Mouse (Mus musculus): ENCODE measurements around the gene Bzw1. TPM values are rescaled to one million over a fixed set of nuclear protein-coding genes. Genes with fewer than 3 reads are reported as not detected.

Bzw1 gene
- total and polyA plus RNA-seq, 2 experiments = 16.1 to 103 TPM

- H3K27ac ChIP-seq (replicated peaks; ENCODE audit: insufficient read depth, low read depth, low read length) = peak overlapping the region; percentile 82
- no peaks in the 10 kb centered on the region for H3K27me3 ChIP-seq (ENCODE audit: control insufficient read depth, insufficient read depth, low read length)
- peak; percentile 97 for DNase-seq (ENCODE audit: extremely low read depth, low read depth, low spot score)
- peak overlapping the region; percentile 45; the same call in 1 of the 2 replicates for H3K9ac ChIP-seq (ENCODE audit: low read depth, low read length)
- H3K79me2 ChIP-seq (ENCODE audit: control insufficient read depth, insufficient read depth, low read length) = no peaks in the 10 kb centered on the region
- H3K4me3 ChIP-seq (ENCODE audit: insufficient read depth, low read depth, low read length) = no peak overlapping the region
- H3K36me3 ChIP-seq (ENCODE audit: control insufficient read depth, insufficient read depth, low read length) = no peaks in the 10 kb centered on the region
- H3K4me1 ChIP-seq (ENCODE audit: control insufficient read depth, insufficient read depth, low read length) = peaks cover 5% of the 10 kb centered on the region; the same call in 1 of the 2 replicates
- WGBS = 15% methylated on average over 4 of the region's 4 CpGs
- TF ChIP-seq POLR2A (IDR thresholded peaks at IDR 0.05; ENCODE audit: extremely low read depth, insufficient read depth, low read length) (no peak), CTCF (IDR thresholded peaks at IDR 0.05; ENCODE audit: low read depth, low read length) (no peak)
Observed at GRCm38 (mm10) chr1:58353238-58353893, 39.3 kb upstream of the Bzw1 start.

- Histone ChIP-seq H3K4me3 (ENCODE audit: insufficient read depth, low read depth, low read length) (no peak overlapping the region), H3K36me3 (ENCODE audit: control insufficient read depth, insufficient read depth, low read length) (no peaks in the 10 kb centered on the region), H3K79me2 (ENCODE audit: control insufficient read depth, insufficient read depth, low read length) (no peaks in the 10 kb centered on the region), H3K9ac (ENCODE audit: low read depth, low read length) (no peak overlapping the region), H3K4me1 (ENCODE audit: control insufficient read depth, insufficient read depth, low read length) (peaks cover under 1% of the 10 kb centered on the region; the same call in 1 of the 2 replicates), H3K27me3 (ENCODE audit: control insufficient read depth, insufficient read depth, low read length) (no peaks in the 10 kb centered on the region), H3K27ac (replicated peaks; ENCODE audit: insufficient read depth, low read depth, low read length) (no peak overlapping the region)
- WGBS = 88% methylated on average over 19 of the region's 19 CpGs
- no peak for TF ChIP-seq POLR2A (IDR thresholded peaks at IDR 0.05; ENCODE audit: extremely low read depth, insufficient read depth, low read length)
- no peak for TF ChIP-seq CTCF (IDR thresholded peaks at IDR 0.05; ENCODE audit: low read depth, low read length)
- DNase-seq (ENCODE audit: extremely low read depth, low read depth, low spot score) = no peak
Observed at GRCm38 (mm10) chr1:58358958-58359901, 33.5 kb upstream of the Bzw1 start.

- no peak for TF ChIP-seq POLR2A (IDR thresholded peaks at IDR 0.05; ENCODE audit: extremely low read depth, insufficient read depth, low read length)
- TF ChIP-seq CTCF (IDR thresholded peaks at IDR 0.05; ENCODE audit: low read depth, low read length) = no peak
- no peaks in the 10 kb centered on the region for H3K79me2 ChIP-seq (ENCODE audit: control insufficient read depth, insufficient read depth, low read length)
- no peak overlapping the region for H3K27ac ChIP-seq (replicated peaks; ENCODE audit: insufficient read depth, low read depth, low read length)
- no peaks in the 10 kb centered on the region for H3K4me1 ChIP-seq (ENCODE audit: control insufficient read depth, insufficient read depth, low read length)
- H3K9ac ChIP-seq (ENCODE audit: low read depth, low read length) = no peak overlapping the region
- H3K4me3 ChIP-seq (ENCODE audit: insufficient read depth, low read depth, low read length) = no peak overlapping the region
- no peaks in the 10 kb centered on the region for H3K36me3 ChIP-seq (ENCODE audit: control insufficient read depth, insufficient read depth, low read length)
- 82% methylated on average over 4 of the region's 4 CpGs for WGBS
- no peaks in the 10 kb centered on the region for H3K27me3 ChIP-seq (ENCODE audit: control insufficient read depth, insufficient read depth, low read length)
- DNase-seq (ENCODE audit: extremely low read depth, low read depth, low spot score) = no peak
Observed at GRCm38 (mm10) chr1:58362296-58362695, 30.4 kb upstream of the Bzw1 start.

GRCm38 (mm10) chr1:58364551-58364950 is 28.1 kb upstream of the Bzw1 start:
- no peak for DNase-seq (ENCODE audit: extremely low read depth, low read depth, low spot score)
- Histone ChIP-seq H3K4me3 (ENCODE audit: insufficient read depth, low read depth, low read length) (no peak overlapping the region), H3K36me3 (ENCODE audit: control insufficient read depth, insufficient read depth, low read length) (no peaks in the 10 kb centered on the region), H3K4me1 (ENCODE audit: control insufficient read depth, insufficient read depth, low read length) (no peaks in the 10 kb centered on the region), H3K9ac (ENCODE audit: low read depth, low read length) (no peak overlapping the region), H3K27ac (replicated peaks; ENCODE audit: insufficient read depth, low read depth, low read length) (no peak overlapping the region), H3K27me3 (ENCODE audit: control insufficient read depth, insufficient read depth, low read length) (no peaks in the 10 kb centered on the region), H3K79me2 (ENCODE audit: control insufficient read depth, insufficient read depth, low read length) (no peaks in the 10 kb centered on the region)
- TF ChIP-seq POLR2A (IDR thresholded peaks at IDR 0.05; ENCODE audit: extremely low read depth, insufficient read depth, low read length) (no peak), CTCF (IDR thresholded peaks at IDR 0.05; ENCODE audit: low read depth, low read length) (no peak)
- 97% methylated on average over 12 of the region's 12 CpGs for WGBS

GRCm38 (mm10) chr1:58365829-58366228 is 26.9 kb upstream of the Bzw1 start:
- Histone ChIP-seq H3K9ac (ENCODE audit: low read depth, low read length) (no peak overlapping the region), H3K79me2 (ENCODE audit: control insufficient read depth, insufficient read depth, low read length) (no peaks in the 10 kb centered on the region), H3K4me3 (ENCODE audit: insufficient read depth, low read depth, low read length) (no peak overlapping the region), H3K36me3 (ENCODE audit: control insufficient read depth, insufficient read depth, low read length) (no peaks in the 10 kb centered on the region), H3K4me1 (ENCODE audit: control insufficient read depth, insufficient read depth, low read length) (no peaks in the 10 kb centered on the region), H3K27ac (replicated peaks; ENCODE audit: insufficient read depth, low read depth, low read length) (no peak overlapping the region), H3K27me3 (ENCODE audit: control insufficient read depth, insufficient read depth, low read length) (no peaks in the 10 kb centered on the region)
- TF ChIP-seq POLR2A (IDR thresholded peaks at IDR 0.05; ENCODE audit: extremely low read depth, insufficient read depth, low read length) (no peak), CTCF (IDR thresholded peaks at IDR 0.05; ENCODE audit: low read depth, low read length) (no peak)
- no peak for DNase-seq (ENCODE audit: extremely low read depth, low read depth, low spot score)
- 99% methylated on average over 3 of the region's 3 CpGs for WGBS

Data from liver, adult 2 months (tissue).